Mouse (Mus musculus) cortical plate, adult 2 months (tissue): Measurements from ENCODE around the gene Gnaq.

Experiments
- CTCF ChIP-seq: fragments of 200-500 bp; IDR thresholded peaks from 2 replicates; pipeline ENCODE4 v1.5.1; 2011; ENCODE audit warnings: mild to moderate bottlenecking, control low read depth, low read length; ENCODE audit not compliant: insufficient read depth; ENCODE audit errors: extremely low read depth
- POLR2A ChIP-seq: fragments of 200-500 bp; IDR thresholded peaks from 2 replicates; pipeline ENCODE4 v1.6.1; 2011; ENCODE audit warnings: mild to moderate bottlenecking, low read length, control low read depth; ENCODE audit not compliant: insufficient read depth; ENCODE audit errors: extremely low read depth

- TF ChIP-seq CTCF = no peak
- TF ChIP-seq POLR2A = no peak
Measured at GRCm38 (mm10) chr19:16183592-16184365, 51.1 kb downstream of the Gnaq start.
